In genomic region chr13:110865902-110866512, GRCm38 (mm10) we compare ENCODE assay signal across 23 mouse cellular contexts.
DNase-seq lines count a peak whose midpoint lies in the region; ATAC-seq and TF ChIP-seq lines count a peak whose summit lies in the region.
"Had no signal": no experiment of that assay in that cellular context is flagged by ENCODE, and none has a peak within 500 bp of the region (broad histone marks: within the 10 kb centered on the region; RNA-seq: fewer than 3 reads in every experiment).

No protein-coding gene starts in this region.

- no peaks in the 10 kb centered on the region for H3K4me1 ChIP-seq in kidney, postnatal 0 days (replicated peaks; ENCODE audit: insufficient read depth, low read length)
- no peaks in the 10 kb centered on the region for H3K4me1 ChIP-seq in embryonic facial prominence, embryonic 11.5 days (ENCODE audit: control insufficient read depth, insufficient read depth, low read length)
- H3K4me1 ChIP-seq in limb, embryonic 14.5 days (ENCODE audit: control insufficient read depth, insufficient read depth, low read length), result peaks cover 5% of the 10 kb centered on the region; the same call in 1 of the 2 replicates
- H3K4me1 ChIP-seq in forebrain, embryonic 11.5 days (replicated peaks; ENCODE audit: control insufficient read depth, insufficient read depth, low read length), result peaks cover 5% of the 10 kb centered on the region; the same call in 1 of the 2 replicates
- H3K4me1 ChIP-seq: embryonic facial prominence, embryonic 15.5 days; hindbrain, embryonic 15.5 days had no signal

- TF ChIP-seq CTCF in kidney, postnatal 0 days (IDR thresholded peaks at IDR 0.05; ENCODE audit: low read depth), result no peak

- no peak overlapping the region for H3K4me2 ChIP-seq in kidney, postnatal 0 days (ENCODE audit: low read length)
- no peak overlapping the region for H3K4me2 ChIP-seq in embryonic facial prominence, embryonic 11.5 days (ENCODE audit: low read depth, low read length)
- no peak overlapping the region for H3K4me2 ChIP-seq in limb, embryonic 14.5 days (replicated peaks; ENCODE audit: low read depth, low read length, severe bottlenecking)
- no peak overlapping the region for H3K4me2 ChIP-seq in forebrain, embryonic 11.5 days (ENCODE audit: low read depth, low read length, severe bottlenecking)
- H3K4me2 ChIP-seq: embryonic facial prominence, embryonic 15.5 days; heart, embryonic 13.5 days; hindbrain, embryonic 15.5 days had no signal

- no peaks in the 10 kb centered on the region for H3K9me3 ChIP-seq in kidney, postnatal 0 days (replicated peaks; ENCODE audit: low read length)
- H3K9me3 ChIP-seq in embryonic facial prominence, embryonic 11.5 days (replicated peaks; ENCODE audit: control insufficient read depth, low read length), result no peaks in the 10 kb centered on the region
- H3K9me3 ChIP-seq in limb, embryonic 14.5 days (ENCODE audit: control insufficient read depth, low read length), result no peaks in the 10 kb centered on the region
- no peaks in the 10 kb centered on the region for H3K9me3 ChIP-seq in forebrain, embryonic 11.5 days (ENCODE audit: control insufficient read depth, low read length)
- H3K9me3 ChIP-seq: embryonic facial prominence, embryonic 15.5 days; forebrain, embryonic 10.5 days; heart, embryonic 13.5 days; hindbrain, embryonic 15.5 days had no signal

- no peaks in the 10 kb centered on the region for H3K36me3 ChIP-seq in kidney, postnatal 0 days (ENCODE audit: insufficient read depth, low read length)
- no peaks in the 10 kb centered on the region for H3K36me3 ChIP-seq in embryonic facial prominence, embryonic 11.5 days (replicated peaks; ENCODE audit: control insufficient read depth, insufficient read depth, low read depth, low read length)
- no peaks in the 10 kb centered on the region for H3K36me3 ChIP-seq in limb, embryonic 14.5 days (ENCODE audit: control insufficient read depth, insufficient read depth, low read length)
- no peaks in the 10 kb centered on the region for H3K36me3 ChIP-seq in forebrain, embryonic 11.5 days (ENCODE audit: control insufficient read depth, insufficient read depth, low read length)
- H3K36me3 ChIP-seq: embryonic facial prominence, embryonic 15.5 days; forebrain, embryonic 10.5 days; heart, embryonic 13.5 days; hindbrain, embryonic 15.5 days had no signal

- H3K4me3 ChIP-seq in kidney, postnatal 0 days (replicated peaks; ENCODE audit: low read depth, low read length), result no peak overlapping the region
- H3K4me3 ChIP-seq in embryonic facial prominence, embryonic 11.5 days (ENCODE audit: low read depth, low read length), result no peak overlapping the region
- no peak overlapping the region for H3K4me3 ChIP-seq in limb, embryonic 14.5 days (replicated peaks; ENCODE audit: low read length)
- H3K4me3 ChIP-seq in forebrain, embryonic 11.5 days (ENCODE audit: low read depth, low read length), result no peak overlapping the region
- H3K4me3 ChIP-seq: embryonic facial prominence, embryonic 15.5 days; erythroblast, embryonic 14.5 days; forebrain, embryonic 10.5 days; heart, embryonic 13.5 days; hindbrain, embryonic 15.5 days had no signal

- TF ChIP-seq POLR2A in limb, embryonic 14.5 days (IDR thresholded peaks at IDR 0.05; ENCODE audit: borderline replicate concordance, extremely low read depth, insufficient read depth, insufficient read length), result no peak

- H3K9ac ChIP-seq in kidney, postnatal 0 days (ENCODE audit: low read depth, low read length), result no peak overlapping the region
- no peak overlapping the region for H3K9ac ChIP-seq in embryonic facial prominence, embryonic 11.5 days (replicated peaks; ENCODE audit: low read length)
- no peak overlapping the region for H3K9ac ChIP-seq in limb, embryonic 14.5 days (ENCODE audit: low read depth, low read length, severe bottlenecking)
- no peak overlapping the region for H3K9ac ChIP-seq in forebrain, embryonic 11.5 days (ENCODE audit: low read length)
- H3K9ac ChIP-seq: embryonic facial prominence, embryonic 15.5 days; forebrain, postnatal 0 days; heart, embryonic 13.5 days; hindbrain, embryonic 15.5 days had no signal

- WGBS in kidney, postnatal 0 days, result 31% methylated on average over 4 of the region's 4 CpGs
- 35% methylated on average over 4 of the region's 4 CpGs for WGBS in embryonic facial prominence, embryonic 11.5 days
- 40% methylated on average over 4 of the region's 4 CpGs for WGBS in limb, embryonic 14.5 days
- 73% methylated on average over 4 of the region's 4 CpGs for WGBS in forebrain, embryonic 11.5 days

- ATAC-seq in kidney, postnatal 0 days (replicated peaks; ENCODE audit: low FRiP score, low read depth), result no peak
- peak; percentile 67 for ATAC-seq in embryonic facial prominence, embryonic 11.5 days (replicated peaks; ENCODE audit: insufficient number of reproducible peaks, low FRiP score, low TSS enrichment, low read depth)
- ATAC-seq in limb, embryonic 14.5 days (ENCODE audit: low FRiP score, low read depth), result 0 out of 2 replicates have a peak, but pooled peaks have one; percentile 23
- no peak for ATAC-seq in forebrain, embryonic 11.5 days (replicated peaks; ENCODE audit: low FRiP score)
- ATAC-seq: activated CD4-positive, CD25-positive, alpha-beta regulatory T cell, adult 4 months; Patski had no signal

- intact Hi-C loops in left cerebral cortex, postnatal 14 days (cut with DNase I), result loop anchor here (10.0 kb wide), 1 partner anchor 471 kb away; the partner anchor contains the start of gene Plk2

- DNase-seq in embryo, embryonic 11 days, result peak; percentile 36
- DNase-seq in embryo, embryonic 9.5 days (ENCODE audit: extremely low spot score), result no peak
- DNase-seq in kidney, postnatal 0 days (ENCODE audit: low spot score), result peak; percentile 8
- DNase-seq in kidney, postnatal 14 days, result no peak
- peak; percentile 64 for DNase-seq in embryonic facial prominence, embryonic 11.5 days (ENCODE audit: low spot score)
- no peak for DNase-seq in limb, embryonic 14.5 days (ENCODE audit: low spot score)
- DNase-seq in forebrain, embryonic 11.5 days (ENCODE audit: low spot score), result no peak
- no peak for DNase-seq in left cerebral cortex, postnatal 14 days (ENCODE audit: low spot score in 2 of 2)
- DNase-seq: cerebellum, adult 11-12 months; cerebellum, adult 9-10 months; cerebellum, postnatal 25 days; forebrain, postnatal 0 days; gastrocnemius, postnatal 36 days; heart, adult 11 months; heart, postnatal 36 days had no signal

- no peaks in the 10 kb centered on the region for H3K27me3 ChIP-seq in kidney, postnatal 0 days (ENCODE audit: insufficient read depth, low read length)
- H3K27me3 ChIP-seq in embryonic facial prominence, embryonic 11.5 days (ENCODE audit: control insufficient read depth, insufficient read depth, low read length), result no peaks in the 10 kb centered on the region
- H3K27me3 ChIP-seq in limb, embryonic 14.5 days (ENCODE audit: control insufficient read depth, insufficient read depth, low read length), result no peaks in the 10 kb centered on the region
- H3K27me3 ChIP-seq in forebrain, embryonic 11.5 days (ENCODE audit: control insufficient read depth, insufficient read depth, low read length), result no peaks in the 10 kb centered on the region
- H3K27me3 ChIP-seq: CH12.LX; embryonic facial prominence, embryonic 15.5 days; heart, embryonic 13.5 days; hindbrain, embryonic 15.5 days; Patski had no signal

- no peak overlapping the region for H3K27ac ChIP-seq in kidney, postnatal 0 days
- H3K27ac ChIP-seq in embryonic facial prominence, embryonic 11.5 days (replicated peaks; ENCODE audit: low read depth, low read length), result no peak overlapping the region
- no peak overlapping the region; the same call in 1 of the 2 replicates for H3K27ac ChIP-seq in limb, embryonic 14.5 days (replicated peaks; ENCODE audit: low read depth, low read length)
- no peak overlapping the region for H3K27ac ChIP-seq in forebrain, embryonic 11.5 days (ENCODE audit: low read depth, low read length)
- H3K27ac ChIP-seq: embryonic facial prominence, embryonic 15.5 days; forebrain, embryonic 10.5 days; heart, embryonic 13.5 days; hindbrain, embryonic 15.5 days had no signal

Comparison
In these comparisons a context has a peak if more than half of its experiments do, and no peak if none do; other contexts are left out.
1. DNase-seq: peak in embryo, embryonic 11 days (single experiment), kidney, postnatal 0 days (single experiment) and embryonic facial prominence, embryonic 11.5 days (single experiment); none in embryo, embryonic 9.5 days (single experiment), kidney, postnatal 14 days (single experiment), limb, embryonic 14.5 days (single experiment), forebrain, embryonic 11.5 days (single experiment) and left cerebral cortex, postnatal 14 days (0 of 2).
2. ATAC-seq: peak in embryonic facial prominence, embryonic 11.5 days (single experiment) and limb, embryonic 14.5 days (single experiment); none in kidney, postnatal 0 days (single experiment) and forebrain, embryonic 11.5 days (single experiment).